Mouse (Mus musculus): ENCODE measurements around the gene Agxt2. TPM values are rescaled to one million over a fixed set of nuclear protein-coding genes. Genes with fewer than 3 reads are reported as not detected.
A peak's percentile ranks its signal among the peaks of the same experiment; 100 is the strongest.

The Agxt2 gene
- total RNA-seq (2021), result not detected

- DNase-seq (ENCODE audit: extremely low spot score in 1 of 2, low spot score in 1 of 2), result no peak
These were observed at the start of gene Agxt2 for GRCm38 (mm10) chr15:10358039-10358948. Gene Agxt2 (plus strand): TSS chr15:10358532.

GRCm38 (mm10) chr15:10311826-10312225 is 46.5 kb upstream of the Agxt2 start:
- DNase-seq (ENCODE audit: extremely low spot score in 1 of 2, low spot score in 1 of 2), result no peak

- DNase-seq (ENCODE audit: extremely low spot score in 1 of 2, low spot score in 1 of 2), result peak; percentile 24 to 67
These were observed 44.5 kb upstream of the Agxt2 start for GRCm38 (mm10) chr15:10313522-10314455.

- no peak for DNase-seq (ENCODE audit: extremely low spot score in 1 of 2, low spot score in 1 of 2)
These were observed 33.3 kb upstream of the Agxt2 start, which contains the start of gene Gm21973 for GRCm38 (mm10) chr15:10325080-10325479. Gene Gm21973 (plus strand): TSS chr15:10325380.

- DNase-seq (ENCODE audit: extremely low spot score in 1 of 2, low spot score in 1 of 2), result no peak
These were observed 27.7 kb upstream of the Agxt2 start for GRCm38 (mm10) chr15:10330626-10331025.

GRCm38 (mm10) chr15:10332566-10332965 is 25.8 kb upstream of the Agxt2 start:
- no peak for DNase-seq (ENCODE audit: extremely low spot score in 1 of 2, low spot score in 1 of 2)

- DNase-seq (ENCODE audit: extremely low spot score in 1 of 2, low spot score in 1 of 2), result no peak
These were observed 19.7 kb upstream of the Agxt2 start for GRCm38 (mm10) chr15:10338606-10339005.

GRCm38 (mm10) chr15:10347044-10347443 is 11.3 kb upstream of the Agxt2 start:
- DNase-seq (ENCODE audit: extremely low spot score in 1 of 2, low spot score in 1 of 2), result no peak

- DNase-seq (ENCODE audit: extremely low spot score in 1 of 2, low spot score in 1 of 2), result no peak
These were observed 8.0 kb downstream of the Agxt2 start for GRCm38 (mm10) chr15:10366331-10366730.

GRCm38 (mm10) chr15:10375404-10375803 is 17.1 kb downstream of the Agxt2 start:
- no peak for DNase-seq (ENCODE audit: extremely low spot score in 1 of 2, low spot score in 1 of 2)

- DNase-seq (ENCODE audit: extremely low spot score in 1 of 2, low spot score in 1 of 2), result no peak
These were observed 20.1 kb downstream of the Agxt2 start for GRCm38 (mm10) chr15:10378338-10378959.

- no peak for DNase-seq (ENCODE audit: extremely low spot score in 1 of 2, low spot score in 1 of 2)
These were observed 21.6 kb downstream of the Agxt2 start for GRCm38 (mm10) chr15:10379757-10380458.

- DNase-seq (ENCODE audit: extremely low spot score in 1 of 2, low spot score in 1 of 2), result no peak
These were observed 28.9 kb downstream of the Agxt2 start for GRCm38 (mm10) chr15:10387263-10387662.

- no peak for DNase-seq (ENCODE audit: extremely low spot score in 1 of 2, low spot score in 1 of 2)
These were observed 41.5 kb downstream of the Agxt2 start for GRCm38 (mm10) chr15:10399795-10400194.

- no peak for DNase-seq (ENCODE audit: extremely low spot score in 1 of 2, low spot score in 1 of 2)
These were observed 42.1 kb downstream of the Agxt2 start for GRCm38 (mm10) chr15:10400415-10400814.

- DNase-seq (ENCODE audit: extremely low spot score in 1 of 2, low spot score in 1 of 2), result no peak
These were observed 51.5 kb downstream of the Agxt2 start for GRCm38 (mm10) chr15:10409842-10410241.

- DNase-seq (ENCODE audit: extremely low spot score in 1 of 2, low spot score in 1 of 2), result no peak
These were observed 52.5 kb downstream of the Agxt2 start for GRCm38 (mm10) chr15:10410881-10411280.

- DNase-seq (ENCODE audit: extremely low spot score in 1 of 2, low spot score in 1 of 2), result no peak
These were observed 55.3 kb downstream of the Agxt2 start for GRCm38 (mm10) chr15:10413656-10414055.

GRCm38 (mm10) chr15:10421138-10421784 is 62.9 kb downstream of the Agxt2 start:
- no peak for DNase-seq (ENCODE audit: extremely low spot score in 1 of 2, low spot score in 1 of 2)
